Mouse (Mus musculus) MEL (cell line): ENCODE results near the gene Tnp2. TPM values are rescaled to one million over a fixed set of nuclear protein-coding genes. Genes with fewer than 3 reads are reported as not detected.

Experiments
- DNase-seq: peaks from one replicate; pipeline ENCODE4 v3.0.0; 2011; ENCODE audit warnings: low read depth, low spot score
- H3K27ac ChIP-seq: 2 replicates; pipeline ENCODE4 v1.5.1; 2012; ENCODE audit warnings: low read depth, mild to moderate bottlenecking, control low read depth, low read length, moderate library complexity; ENCODE audit not compliant: control insufficient read depth
- H3K27me3 ChIP-seq, 2 experiments: fragments of 150-350 bp in 1 of 2; sonication (generic) in 1 of 2; 2 replicates each; pipeline ENCODE4 v1.6.1; 2012; ENCODE audit warnings: low read length in 2 of 2, mild to moderate bottlenecking in 2 of 2, improper control_type of control experiment in 1 of 2, moderate library complexity in 1 of 2; ENCODE audit not compliant: insufficient read depth in 2 of 2, control insufficient read depth in 1 of 2
- H3K36me3 ChIP-seq, 2 experiments: 2 replicates each; pipeline ENCODE4 v1.6.1; 2012 to 2014; ENCODE audit warnings: low read length in 2 of 2, improper control_type of control experiment in 1 of 2, inconsistent platforms in 1 of 2, mild to moderate bottlenecking in 1 of 2; ENCODE audit not compliant: insufficient read depth in 2 of 2, control insufficient read depth in 1 of 2
- H3K4me1 ChIP-seq, 2 experiments: fragments of 150-350 bp in 1 of 2; sonication (generic) in 1 of 2; 2 replicates each; pipeline ENCODE4 v1.6.1; 2012; ENCODE audit warnings: low read length in 2 of 2, improper control_type of control experiment in 1 of 2, mild to moderate bottlenecking in 1 of 2; ENCODE audit not compliant: insufficient read depth in 2 of 2, control insufficient read depth in 1 of 2
- H3K4me3 ChIP-seq, 2 experiments: fragments of 150-350 bp in 1 of 2; sonication (generic) in 1 of 2; 2 replicates each; pipeline ENCODE4 v1.5.1; 2012; ENCODE audit warnings: low read depth in 2 of 2, low read length in 2 of 2, mild to moderate bottlenecking in 2 of 2, moderate library complexity in 2 of 2, control low read depth in 1 of 2, improper control_type of control experiment in 1 of 2; ENCODE audit not compliant: control insufficient read depth in 1 of 2, insufficient read depth in 1 of 2
- H3K79me2 ChIP-seq: 2 replicates; pipeline ENCODE4 v1.6.1; 2012; ENCODE audit warnings: mild to moderate bottlenecking, low read length, moderate library complexity; ENCODE audit not compliant: control insufficient read depth, poor library complexity, insufficient read depth
- H3K9ac ChIP-seq: 2 replicates; pipeline ENCODE4 v1.6.1; 2012; ENCODE audit warnings: low read depth, mild to moderate bottlenecking, control low read depth, low read length, moderate library complexity; ENCODE audit not compliant: control insufficient read depth, poor library complexity, severe bottlenecking
- H3K9me3 ChIP-seq: fragments of 150-350 bp; sonication (generic); replicated peaks from 2 replicates; pipeline ENCODE4 v1.6.1; 2012; ENCODE audit warnings: mild to moderate bottlenecking, low read length, improper control_type of control experiment, moderate library complexity; ENCODE audit not compliant: insufficient read depth
- BHLHE40 ChIP-seq: IDR thresholded peaks from 2 replicates; pipeline ENCODE4 v1.6.1; 2012; ENCODE audit warnings: low read depth, mild to moderate bottlenecking, inconsistent platforms, low read length, improper control_type of control experiment, borderline replicate concordance
- CHD1 ChIP-seq: IDR thresholded peaks from 2 replicates; pipeline ENCODE4 v1.6.1; 2012; ENCODE audit warnings: low read depth, mild to moderate bottlenecking, inconsistent platforms, low read length, improper control_type of control experiment
- E2F4 ChIP-seq: IDR thresholded peaks from 2 replicates; pipeline ENCODE4 v1.6.1; 2011; ENCODE audit warnings: low read depth, low read length, improper control_type of control experiment, borderline replicate concordance
- GATA1 ChIP-seq: IDR thresholded peaks from 2 replicates; pipeline ENCODE4 v1.6.1; 2011; ENCODE audit warnings: low read depth, low read length, improper control_type of control experiment
- JUND ChIP-seq: IDR thresholded peaks from 2 replicates; pipeline ENCODE4 v1.6.1; 2011; ENCODE audit warnings: low read depth, mild to moderate bottlenecking, improper control_type of control experiment, low read length
- KAT2A ChIP-seq: conservative IDR thresholded peaks from 2 replicates; pipeline ENCODE4 v1.6.1; 2012; ENCODE audit warnings: low read depth, low read length, improper control_type of control experiment, inconsistent platforms
- MAZ ChIP-seq: IDR thresholded peaks from 2 replicates; pipeline ENCODE4 v1.6.1; 2012; ENCODE audit warnings: low read depth, mild to moderate bottlenecking, inconsistent platforms, low read length, improper control_type of control experiment
- MEF2A ChIP-seq: IDR thresholded peaks from 2 replicates; pipeline ENCODE4 v1.6.1; 2014; ENCODE audit warnings: low read depth, mild to moderate bottlenecking, inconsistent platforms, low read length, improper control_type of control experiment; ENCODE audit not compliant: poor library complexity, insufficient replicate concordance, severe bottlenecking; ENCODE audit errors: extremely low read depth
- MYB ChIP-seq: IDR thresholded peaks from 2 replicates; pipeline ENCODE4 v1.6.1; 2011; ENCODE audit warnings: mild to moderate bottlenecking, low read depth, low read length, improper control_type of control experiment
- NRF1 ChIP-seq: IDR thresholded peaks from 2 replicates; pipeline ENCODE4 v1.6.1; 2014; ENCODE audit warnings: low read depth, mild to moderate bottlenecking, inconsistent platforms, low read length, improper control_type of control experiment, moderate library complexity; ENCODE audit not compliant: poor library complexity, insufficient read depth, severe bottlenecking
- POLR2AphosphoS2 ChIP-seq: IDR thresholded peaks from 2 replicates; pipeline ENCODE4 v1.6.1; 2011; ENCODE audit warnings: low read length, improper control_type of control experiment
- SMC3 ChIP-seq: IDR thresholded peaks from 2 replicates; pipeline ENCODE4 v1.6.1; 2011; ENCODE audit warnings: low read depth, low read length, improper control_type of control experiment
- TCF12 ChIP-seq: IDR thresholded peaks from 2 replicates; pipeline ENCODE4 v1.6.1; 2014; ENCODE audit warnings: low read depth, mild to moderate bottlenecking, inconsistent platforms, low read length, improper control_type of control experiment, moderate library complexity
- ZC3H11A ChIP-seq: IDR thresholded peaks from 2 replicates; pipeline ENCODE4 v1.6.1; 2012; ENCODE audit warnings: low read depth, mild to moderate bottlenecking, inconsistent platforms, low read length, improper control_type of control experiment
- ZMIZ1 ChIP-seq: IDR thresholded peaks from 2 replicates; pipeline ENCODE4 v1.6.1; 2012; ENCODE audit warnings: low read depth, mild to moderate bottlenecking, inconsistent platforms, low read length, improper control_type of control experiment, moderate library complexity
- polyA plus RNA-seq, 2 experiments: library from polyadenylated mRNA; stranded (reverse) in 1 of 2; unstranded in 1 of 2; fragments of >175 nt in 1 of 2; fragments of >200 nt in 1 of 2; gene quantifications; 2 replicates each; pipeline versions ENCODE4 v1.2.1 to v1.2.4; 2012; ENCODE audit warnings: low replicate concordance in 2 of 2, low read depth in 1 of 2; ENCODE audit not compliant: insufficient read length in 2 of 2, insufficient read depth in 1 of 2, missing spikeins in 1 of 2
- total RNA-seq: library from RNA; depleted of rRNA; stranded (reverse); fragments of 300-350 nt; gene quantifications from 2 replicates; pipeline ENCODE4 v1.2.3, GENCODE M21; 2012

The Tnp2 gene
- total and polyA plus RNA-seq, 3 experiments: not detected

GRCm38 (mm10) chr16:10749824-10750223, 38.6 kb downstream of the Tnp2 start:
- Histone ChIP-seq H3K79me2 (no peaks in the 10 kb centered on the region), H3K4me1 (0 out of 4 replicates have a peak, but pooled peaks cover 0 to 2% of the 10 kb centered on the region in 2 experiments), H3K9ac (no peak overlapping the region), H3K4me3 (no peak overlapping the region), H3K27ac (no peak overlapping the region), H3K27me3 (peaks cover 0 to 2% of the 10 kb centered on the region in 2 experiments; a peak in 3 of 4 replicates), H3K9me3 (no peaks in the 10 kb centered on the region), H3K36me3 (no peaks in the 10 kb centered on the region)
- no peak for TF ChIP-seq GATA1
- TF ChIP-seq ZC3H11A: no peak
- no peak for TF ChIP-seq MAZ
- no peak for TF ChIP-seq POLR2AphosphoS2
- no peak for TF ChIP-seq KAT2A
- TF ChIP-seq MEF2A: no peak
- no peak for TF ChIP-seq JUND
- no peak for TF ChIP-seq MYB
- no peak for TF ChIP-seq NRF1
- no peak for TF ChIP-seq BHLHE40
- no peak for TF ChIP-seq ZMIZ1
- no peak for TF ChIP-seq E2F4
- no peak for TF ChIP-seq TCF12
- no peak for TF ChIP-seq SMC3
- no peak for TF ChIP-seq CHD1
- no peak for DNase-seq

- no peak for DNase-seq
- no peak overlapping the region for H3K9ac ChIP-seq
- H3K9me3 ChIP-seq: no peaks in the 10 kb centered on the region
- H3K4me3 ChIP-seq: no peak overlapping the region
- 0 out of 4 replicates have a peak, but pooled peaks cover 0 to 2% of the 10 kb centered on the region in 2 experiments for H3K4me1 ChIP-seq
- no peaks in the 10 kb centered on the region for H3K36me3 ChIP-seq
- H3K27ac ChIP-seq: no peak overlapping the region
- peaks cover 0 to 2% of the 10 kb centered on the region in 2 experiments; a peak in 3 of 4 replicates for H3K27me3 ChIP-seq
- H3K79me2 ChIP-seq: no peaks in the 10 kb centered on the region
- TF ChIP-seq KAT2A: no peak
- TF ChIP-seq, all 39 proteins: peak for 0
Measured at GRCm38 (mm10) chr16:10749226-10749625, 39.2 kb downstream of the Tnp2 start.
